Mouse (Mus musculus) small intestine, adult 2 months (tissue): ENCODE measurements around the gene Myo1d.

Experiments used
- CTCF ChIP-seq: fragments of 200-500 bp; IDR thresholded peaks from 2 replicates; pipeline ENCODE4 v1.5.1; 2012; ENCODE audit warnings: low read depth, mild to moderate bottlenecking, control low read depth, inconsistent platforms, low read length, moderate library complexity, mixed read lengths; ENCODE audit not compliant: insufficient replicate concordance, insufficient read length; ENCODE audit errors: extremely low read depth
- POLR2A ChIP-seq: fragments of 200-500 bp; IDR thresholded peaks from 2 replicates; pipeline ENCODE4 v1.6.1; 2012; ENCODE audit warnings: low read depth, mild to moderate bottlenecking, control low read depth, inconsistent platforms, low read length, moderate library complexity

- TF ChIP-seq POLR2A (no peak), CTCF (no peak)
These were observed 261.1 kb downstream of the Myo1d start for GRCm38 (mm10) chr11:80518421-80519367.
